Mouse (Mus musculus) liver, adult 2 months (tissue): ENCODE measurements around the gene Stxbp1.

Source experiments
- CTCF ChIP-seq: fragments of 200-500 bp; IDR thresholded peaks from 2 replicates; pipeline ENCODE4 v1.5.1; 2011; ENCODE audit warnings: low read depth, low read length, control low read depth
- POLR2A ChIP-seq: fragments of 200-500 bp; IDR thresholded peaks from 2 replicates; pipeline ENCODE4 v1.6.1; 2011; ENCODE audit warnings: low read length, control low read depth; ENCODE audit not compliant: insufficient read depth; ENCODE audit errors: extremely low read depth

- TF ChIP-seq POLR2A (no peak), CTCF (no peak)
Measured at GRCm38 (mm10) chr2:32839261-32839660, 7.8 kb downstream of the Stxbp1 start.
